Mouse (Mus musculus): ENCODE data around the gene Tbc1d20. TPM values are rescaled to one million over a fixed set of nuclear protein-coding genes. Genes with fewer than 3 reads are reported as not detected.

Tbc1d20 gene
- polyA plus RNA-seq (2014; fragmentation: Illumina TruSeq; extraction: RNeasy Lipid Tissue Mini Kit (QIAGEN cat#74804); ENCODE audit: low read depth, low replicate concordance): 55.9 TPM

DNA sequence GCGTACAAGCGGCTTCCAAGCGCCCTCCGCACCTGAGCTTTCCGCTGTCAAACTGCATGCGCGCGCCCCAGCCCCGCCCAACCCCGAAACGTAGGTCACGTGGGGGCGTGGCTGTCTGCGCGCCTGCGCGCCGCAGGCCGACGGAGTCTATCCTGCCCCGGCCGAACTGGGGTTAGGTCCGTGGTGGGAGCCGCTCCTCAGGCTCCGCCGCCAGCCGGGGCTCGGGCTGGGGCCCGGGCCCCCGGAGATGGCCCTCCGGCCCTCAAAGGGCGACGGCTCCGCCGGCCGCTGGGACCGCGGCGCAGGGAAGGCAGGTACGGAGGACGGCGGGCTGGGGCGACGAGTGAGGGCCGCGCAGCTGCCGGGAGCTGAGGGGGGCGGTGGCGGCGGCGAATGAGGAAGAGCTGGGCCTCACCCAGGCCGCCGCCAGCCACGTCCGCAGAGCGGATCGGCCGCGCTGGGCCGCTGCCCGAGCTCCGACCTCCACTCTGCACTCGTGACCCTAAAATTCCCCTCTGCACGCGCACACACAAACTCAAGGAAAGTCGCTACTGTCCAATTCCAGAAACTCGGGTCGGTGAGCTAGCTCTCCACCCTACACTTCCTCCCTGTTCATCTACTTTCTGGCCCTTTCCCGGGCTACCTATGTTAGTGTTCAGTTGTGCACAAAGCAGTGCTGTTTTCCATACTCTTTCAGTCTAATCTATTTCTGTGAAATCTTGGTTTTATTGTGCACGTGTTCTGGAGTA, at the start of gene Tbc1d20:
TSS of gene Tbc1d20 (plus strand) at position 102 of the 749 bp plus-strand sequence.

DNA sequence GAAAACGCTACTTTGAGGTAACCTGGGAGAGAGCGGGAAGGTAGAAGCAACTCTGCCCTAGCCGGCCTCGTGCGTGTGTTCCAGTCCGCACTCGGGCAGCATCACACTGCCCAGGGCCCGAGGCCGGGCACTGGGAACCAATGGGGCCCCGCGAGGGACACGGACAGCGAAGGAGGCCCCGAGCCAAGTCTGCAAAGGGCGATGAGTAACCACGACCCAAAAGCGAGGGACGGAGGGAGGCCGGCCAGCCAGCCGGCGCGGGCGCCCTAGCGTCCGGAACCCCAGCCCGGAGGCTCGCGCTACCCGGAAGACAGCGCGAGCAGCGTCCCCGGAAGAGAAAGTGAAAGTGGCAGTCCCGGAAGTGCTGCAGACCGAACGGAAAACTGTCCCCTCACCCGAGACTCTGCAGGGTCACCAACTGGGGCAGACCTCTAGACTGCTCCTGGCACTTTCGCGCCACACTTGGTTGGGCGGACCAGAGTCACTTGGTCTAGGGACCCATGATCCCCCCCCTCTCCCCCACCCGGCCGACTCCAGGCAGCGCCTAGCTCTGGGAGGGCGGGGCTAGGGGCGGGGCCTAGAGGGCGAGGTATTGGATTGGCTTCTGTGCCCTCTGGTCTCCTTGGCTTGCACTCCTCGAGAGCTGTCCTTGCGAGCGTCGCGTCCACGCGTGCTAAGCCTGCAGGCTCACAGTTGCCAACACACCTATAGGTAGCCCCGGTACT, 38.6 kb downstream of the Tbc1d20 start, which contains the start of gene Rbck1:
TSS of gene Rbck1 (minus strand) at position 553 of the 725 bp plus-strand sequence.

DNA sequence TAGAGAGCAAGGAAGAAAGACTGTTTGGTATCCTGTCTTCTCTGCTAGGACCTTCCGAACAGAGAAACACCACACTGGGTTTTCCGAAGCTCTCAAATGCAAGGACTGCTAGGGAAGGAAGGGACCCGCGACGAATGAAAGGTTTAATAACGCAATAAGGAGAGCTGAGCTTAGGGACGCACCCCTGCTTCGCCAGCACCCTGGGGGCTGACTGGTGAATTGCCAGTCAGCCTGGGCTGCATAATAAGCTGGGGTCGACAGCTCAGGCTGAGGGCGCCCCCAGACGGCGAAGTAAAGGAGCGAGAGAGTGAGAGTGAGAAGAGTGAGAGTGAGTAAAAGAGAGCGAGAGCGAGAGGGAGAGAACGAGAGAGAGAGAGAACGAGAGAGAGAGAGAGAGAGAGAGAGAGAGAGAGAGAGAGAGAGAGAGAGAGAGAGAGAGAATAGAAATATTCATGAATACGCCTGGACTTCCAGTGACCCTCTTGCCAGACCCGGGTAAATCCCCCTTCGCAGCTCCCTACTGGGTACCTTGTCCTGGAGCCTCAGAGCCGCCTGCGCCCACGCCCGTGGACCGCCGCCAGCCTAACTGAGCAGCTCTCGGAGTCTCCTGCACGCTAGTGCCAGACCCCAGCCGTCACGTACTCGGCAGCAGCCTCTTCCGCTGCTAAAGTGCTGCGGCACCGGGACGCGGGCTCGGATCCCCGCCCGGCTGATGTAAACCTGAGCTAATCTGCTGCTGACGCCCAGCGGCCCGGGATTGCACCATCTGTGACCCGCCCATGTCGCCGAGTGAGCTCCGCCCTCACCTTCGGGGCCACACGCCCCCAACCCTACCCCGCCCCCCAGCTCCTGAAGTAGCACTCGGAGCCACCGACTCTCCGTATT, 49.9 kb downstream of the Tbc1d20 start, which contains the start of gene Trib3:
TSS of gene Trib3 (minus strand) at position 704 of the 885 bp plus-strand sequence.

Other genes with a start within 250 kb of the Tbc1d20 start
- gene Scrt2, start 212.3 kb upstream of the Tbc1d20 start, polyA plus RNA-seq (2014; fragmentation: Illumina TruSeq; extraction: RNeasy Lipid Tissue Mini Kit (QIAGEN cat#74804); ENCODE audit: low read depth, low replicate concordance): not detected
- 277 TPM for gene Srxn1, start 188.3 kb upstream of the Tbc1d20 start, polyA plus RNA-seq (2014; fragmentation: Illumina TruSeq; extraction: RNeasy Lipid Tissue Mini Kit (QIAGEN cat#74804); ENCODE audit: low read depth, low replicate concordance)
- not detected for gene Tcf15, start 150.3 kb upstream of the Tbc1d20 start, polyA plus RNA-seq (2014; fragmentation: Illumina TruSeq; extraction: RNeasy Lipid Tissue Mini Kit (QIAGEN cat#74804); ENCODE audit: low read depth, low replicate concordance)
- gene Csnk2a1, start 67.0 kb upstream of the Tbc1d20 start, polyA plus RNA-seq (2014; fragmentation: Illumina TruSeq; extraction: RNeasy Lipid Tissue Mini Kit (QIAGEN cat#74804); ENCODE audit: low read depth, low replicate concordance): 246 TPM
- 1.0 TPM for gene Rbck1, start 38.8 kb downstream of the Tbc1d20 start, polyA plus RNA-seq (2014; fragmentation: Illumina TruSeq; extraction: RNeasy Lipid Tissue Mini Kit (QIAGEN cat#74804); ENCODE audit: low read depth, low replicate concordance)
- 0.35 TPM for gene Trib3, start 50.2 kb downstream of the Tbc1d20 start, polyA plus RNA-seq (2014; fragmentation: Illumina TruSeq; extraction: RNeasy Lipid Tissue Mini Kit (QIAGEN cat#74804); ENCODE audit: low read depth, low replicate concordance)
- gene Nrsn2, start 82.8 kb downstream of the Tbc1d20 start, polyA plus RNA-seq (2014; fragmentation: Illumina TruSeq; extraction: RNeasy Lipid Tissue Mini Kit (QIAGEN cat#74804); ENCODE audit: low read depth, low replicate concordance): 2.0 TPM
- gene Sox12, start 104.2 kb downstream of the Tbc1d20 start, polyA plus RNA-seq (2014; fragmentation: Illumina TruSeq; extraction: RNeasy Lipid Tissue Mini Kit (QIAGEN cat#74804); ENCODE audit: low read depth, low replicate concordance): 0.58 TPM
- 3.8 TPM for gene Zcchc3, start 121.2 kb downstream of the Tbc1d20 start, polyA plus RNA-seq (2014; fragmentation: Illumina TruSeq; extraction: RNeasy Lipid Tissue Mini Kit (QIAGEN cat#74804); ENCODE audit: low read depth, low replicate concordance)
- gene 6820408C15Rik, start 121.8 kb downstream of the Tbc1d20 start, polyA plus RNA-seq (2014; fragmentation: Illumina TruSeq; extraction: RNeasy Lipid Tissue Mini Kit (QIAGEN cat#74804); ENCODE audit: low read depth, low replicate concordance): not detected
- gene Defb23, start 170.8 kb downstream of the Tbc1d20 start, polyA plus RNA-seq (2014; fragmentation: Illumina TruSeq; extraction: RNeasy Lipid Tissue Mini Kit (QIAGEN cat#74804); ENCODE audit: low read depth, low replicate concordance): not detected
- gene Defb20, start 183.2 kb downstream of the Tbc1d20 start, polyA plus RNA-seq (2014; fragmentation: Illumina TruSeq; extraction: RNeasy Lipid Tissue Mini Kit (QIAGEN cat#74804); ENCODE audit: low read depth, low replicate concordance): 1.7 TPM
- not detected for gene Defb22, start 196.3 kb downstream of the Tbc1d20 start, polyA plus RNA-seq (2014; fragmentation: Illumina TruSeq; extraction: RNeasy Lipid Tissue Mini Kit (QIAGEN cat#74804); ENCODE audit: low read depth, low replicate concordance)
- gene Defb26, start 217.9 kb downstream of the Tbc1d20 start, polyA plus RNA-seq (2014; fragmentation: Illumina TruSeq; extraction: RNeasy Lipid Tissue Mini Kit (QIAGEN cat#74804); ENCODE audit: low read depth, low replicate concordance): not detected
- gene Defb28, start 224.4 kb downstream of the Tbc1d20 start, polyA plus RNA-seq (2014; fragmentation: Illumina TruSeq; extraction: RNeasy Lipid Tissue Mini Kit (QIAGEN cat#74804); ENCODE audit: low read depth, low replicate concordance): not detected
- gene Defb29, start 246.3 kb downstream of the Tbc1d20 start, polyA plus RNA-seq (2014; fragmentation: Illumina TruSeq; extraction: RNeasy Lipid Tissue Mini Kit (QIAGEN cat#74804); ENCODE audit: low read depth, low replicate concordance): not detected

All from adrenal gland, adult 10 weeks (tissue).